Comparison of ENCODE assay signal across 8 mouse cellular contexts in the genomic region with DNA sequence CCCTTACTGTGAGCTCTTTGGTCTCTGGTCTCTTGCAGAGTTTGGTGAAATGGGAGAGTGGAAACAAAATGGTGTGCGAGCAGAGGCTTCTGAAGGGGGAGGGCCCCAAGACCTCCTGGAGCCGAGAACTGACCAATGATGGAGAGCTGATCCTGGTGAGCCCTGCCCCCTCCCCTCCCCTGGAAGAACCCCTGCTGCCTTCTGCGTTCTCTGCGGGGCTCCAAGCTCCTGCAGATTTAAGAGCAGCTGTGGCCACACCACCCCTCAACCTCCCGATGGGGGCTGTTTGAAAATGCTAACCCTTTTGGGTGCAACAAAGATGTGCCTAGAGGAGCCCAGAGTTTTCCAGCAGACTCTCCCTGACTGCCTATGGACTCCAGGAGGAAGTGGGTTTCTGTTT. TPM values are rescaled to one million over a fixed set of nuclear protein-coding genes. Genes with fewer than 3 reads are reported as not detected.
DNase-seq lines count a peak whose midpoint lies in the region; ATAC-seq and TF ChIP-seq lines count a peak whose summit lies in the region.

No protein-coding gene starts in this region.

- TF ChIP-seq CTCF in lung, embryonic 14.5 days (IDR thresholded peaks at IDR 0.05; ENCODE audit: low read depth) = no peak

- no peaks in the 10 kb centered on the region for H3K36me3 ChIP-seq in lung, embryonic 14.5 days (ENCODE audit: insufficient read depth)
- no peaks in the 10 kb centered on the region for H3K36me3 ChIP-seq in forebrain, embryonic 15.5 days
- H3K36me3 ChIP-seq in limb, embryonic 14.5 days (ENCODE audit: control insufficient read depth, insufficient read depth, low read length) = peaks cover 31% of the 10 kb centered on the region
- no peaks in the 10 kb centered on the region for H3K36me3 ChIP-seq in neural tube, embryonic 15.5 days

- WGBS in lung, embryonic 14.5 days = 3% methylated on average over 5 of the region's 5 CpGs
- 9% methylated on average over 5 of the region's 5 CpGs for WGBS in forebrain, embryonic 15.5 days
- 11% methylated on average over 4 of the region's 5 CpGs for WGBS in limb, embryonic 14.5 days
- 5% methylated on average over 5 of the region's 5 CpGs for WGBS in neural tube, embryonic 15.5 days

- H3K27me3 ChIP-seq in lung, embryonic 14.5 days (ENCODE audit: insufficient read depth, low read length) = peaks cover 10% of the 10 kb centered on the region; the same call in 1 of the 2 replicates
- no peaks in the 10 kb centered on the region for H3K27me3 ChIP-seq in forebrain, embryonic 15.5 days
- no peaks in the 10 kb centered on the region for H3K27me3 ChIP-seq in limb, embryonic 14.5 days (ENCODE audit: control insufficient read depth, insufficient read depth, low read length)
- H3K27me3 ChIP-seq in neural tube, embryonic 15.5 days (replicated peaks) = no peaks in the 10 kb centered on the region

- H3K4me2 ChIP-seq in lung, embryonic 14.5 days = peak overlapping the region; percentile 72
- peak overlapping the region; percentile 6; the same call in 1 of the 2 replicates for H3K4me2 ChIP-seq in forebrain, embryonic 15.5 days (replicated peaks)
- H3K4me2 ChIP-seq in limb, embryonic 14.5 days (replicated peaks; ENCODE audit: low read depth, low read length, severe bottlenecking) = peak overlapping the region; percentile 76
- peak overlapping the region; percentile 45 for H3K4me2 ChIP-seq in neural tube, embryonic 15.5 days

- DNase-seq in lung, embryonic 14.5 days = peak; percentile 86
- DNase-seq in lung, postnatal 14 days = no peak
- DNase-seq in limb, embryonic 14.5 days (ENCODE audit: low spot score) = peak; percentile 78
- no peak for DNase-seq in urinary bladder, postnatal 36 days (ENCODE audit: low spot score in 2 of 2)
- DNase-seq in adrenal gland, postnatal 36 days = no peak
- DNase-seq in adrenal gland, adult 2 months = no peak

- peak; percentile 87 for ATAC-seq in lung, embryonic 14.5 days (ENCODE audit: insufficient read depth)
- ATAC-seq in forebrain, embryonic 15.5 days (replicated peaks) = no peak
- ATAC-seq in limb, embryonic 14.5 days (ENCODE audit: low FRiP score, low read depth) = peak; percentile 58
- ATAC-seq in neural tube, embryonic 15.5 days (ENCODE audit: low FRiP score) = peak; percentile 51; the same call in 1 of the 2 replicates

- TF ChIP-seq POLR2A in limb, embryonic 14.5 days (IDR thresholded peaks at IDR 0.05; ENCODE audit: borderline replicate concordance, extremely low read depth, insufficient read depth, insufficient read length) = no peak

- H3K4me3 ChIP-seq in lung, embryonic 14.5 days (ENCODE audit: low read depth, low read length) = peak overlapping the region; percentile 33
- H3K4me3 ChIP-seq in forebrain, embryonic 15.5 days = no peak overlapping the region
- peak overlapping the region; percentile 57 for H3K4me3 ChIP-seq in limb, embryonic 14.5 days (replicated peaks; ENCODE audit: low read length)
- peak overlapping the region; percentile 10; the same call in 1 of the 2 replicates for H3K4me3 ChIP-seq in neural tube, embryonic 15.5 days (replicated peaks)

- H3K9ac ChIP-seq in lung, embryonic 14.5 days = peak overlapping the region; percentile 53
- H3K9ac ChIP-seq in forebrain, embryonic 15.5 days (replicated peaks) = no peak overlapping the region
- H3K9ac ChIP-seq in limb, embryonic 14.5 days (ENCODE audit: low read depth, low read length, severe bottlenecking) = peak overlapping the region; percentile 44; the same call in 1 of the 2 replicates
- no peak overlapping the region; the same call in 1 of the 2 replicates for H3K9ac ChIP-seq in neural tube, embryonic 15.5 days (replicated peaks)

- H3K27ac ChIP-seq in lung, embryonic 14.5 days (ENCODE audit: low read depth) = peak overlapping the region; percentile 87
- no peak overlapping the region for H3K27ac ChIP-seq in forebrain, embryonic 15.5 days (replicated peaks)
- peak overlapping the region; percentile 72 for H3K27ac ChIP-seq in limb, embryonic 14.5 days (replicated peaks; ENCODE audit: low read depth, low read length)
- no peak overlapping the region for H3K27ac ChIP-seq in neural tube, embryonic 15.5 days (replicated peaks)

- peaks cover 41% of the 10 kb centered on the region for H3K4me1 ChIP-seq in lung, embryonic 14.5 days (ENCODE audit: insufficient read depth)
- peaks cover 42% of the 10 kb centered on the region for H3K4me1 ChIP-seq in forebrain, embryonic 15.5 days
- H3K4me1 ChIP-seq in limb, embryonic 14.5 days (ENCODE audit: control insufficient read depth, insufficient read depth, low read length) = peaks cover 42% of the 10 kb centered on the region
- H3K4me1 ChIP-seq in neural tube, embryonic 15.5 days = peaks cover 49% of the 10 kb centered on the region

- H3K9me3 ChIP-seq in lung, embryonic 14.5 days (ENCODE audit: low read depth, low read length) = no peaks in the 10 kb centered on the region
- no peaks in the 10 kb centered on the region for H3K9me3 ChIP-seq in forebrain, embryonic 15.5 days
- no peaks in the 10 kb centered on the region for H3K9me3 ChIP-seq in limb, embryonic 14.5 days (ENCODE audit: control insufficient read depth, low read length)
- no peaks in the 10 kb centered on the region for H3K9me3 ChIP-seq in neural tube, embryonic 15.5 days (replicated peaks)

RNA-seq across cellular contexts. Expression of a gene that starts 4.0 kb away (rescaled TPM):
- polyA plus RNA-seq in lung, embryonic 14.5 days (2014; fragmentation: Nextera tagmentation; extraction: Ambion mirVana) = 7.7 and 10.3 TPM in 2 replicates
- 14.9 and 18.4 TPM in 2 replicates for polyA plus RNA-seq in forebrain, embryonic 15.5 days (2015; fragmentation: Nextera tagmentation; extraction: Ambion mirVana)
- 176 and 192 TPM in 2 replicates for polyA plus RNA-seq in limb, embryonic 14.5 days (2012; rRNA removed)
- polyA plus RNA-seq in limb, embryonic 14.5 days (2014; fragmentation: Nextera tagmentation; extraction: Ambion mirVana) = 267 and 331 TPM in 2 replicates
- polyA plus RNA-seq in neural tube, embryonic 15.5 days (2015; fragmentation: Nextera tagmentation; extraction: Ambion mirVana) = 81.1 and 86.0 TPM in 2 replicates
- total RNA-seq in adrenal gland, postnatal 36 days (2021) = under 1 TPM in 1 of 2 experiments, not detected in 1; 0.33 TPM
- total RNA-seq in adrenal gland, adult 2 months (2021) = under 1 TPM; 0.52 to 0.72 TPM
- 0.47 TPM in 1 of 2 replicates, not detected in the other for polyA plus RNA-seq in adrenal gland, adult 2 months (2012; rRNA removed)

RNA-seq across cellular contexts. Expression of a gene that starts 18.4 kb away (rescaled TPM):
- polyA plus RNA-seq in lung, embryonic 14.5 days (2014; fragmentation: Nextera tagmentation; extraction: Ambion mirVana) = 24.6 and 27.1 TPM in 2 replicates
- 50.0 and 56.7 TPM in 2 replicates for polyA plus RNA-seq in forebrain, embryonic 15.5 days (2015; fragmentation: Nextera tagmentation; extraction: Ambion mirVana)
- polyA plus RNA-seq in limb, embryonic 14.5 days (2012; rRNA removed) = 28.4 and 36.0 TPM in 2 replicates
- 24.5 and 28.7 TPM in 2 replicates for polyA plus RNA-seq in limb, embryonic 14.5 days (2014; fragmentation: Nextera tagmentation; extraction: Ambion mirVana)
- 22.5 and 22.8 TPM in 2 replicates for polyA plus RNA-seq in neural tube, embryonic 15.5 days (2015; fragmentation: Nextera tagmentation; extraction: Ambion mirVana)
- total RNA-seq in adrenal gland, postnatal 36 days (2021) = 10 to 100 TPM in 1 of 2 experiments, 1 to 10 TPM in 1; 8.8 to 13.3 TPM
- 1 to 10 TPM; 7.0 to 9.2 TPM for total RNA-seq in adrenal gland, adult 2 months (2021)
- polyA plus RNA-seq in adrenal gland, adult 2 months (2012; rRNA removed) = 3.5 and 7.0 TPM in 2 replicates

RNA-seq across cellular contexts. Expression of a gene that starts 21.9 kb away (rescaled TPM):
- polyA plus RNA-seq in lung, embryonic 14.5 days (2014; fragmentation: Nextera tagmentation; extraction: Ambion mirVana) = 16.4 and 19.6 TPM in 2 replicates
- polyA plus RNA-seq in forebrain, embryonic 15.5 days (2015; fragmentation: Nextera tagmentation; extraction: Ambion mirVana) = 20.1 and 20.2 TPM in 2 replicates
- polyA plus RNA-seq in limb, embryonic 14.5 days (2012; rRNA removed) = 53.6 and 61.8 TPM in 2 replicates
- polyA plus RNA-seq in limb, embryonic 14.5 days (2014; fragmentation: Nextera tagmentation; extraction: Ambion mirVana) = 15.6 and 18.7 TPM in 2 replicates
- 19.3 and 19.7 TPM in 2 replicates for polyA plus RNA-seq in neural tube, embryonic 15.5 days (2015; fragmentation: Nextera tagmentation; extraction: Ambion mirVana)
- total RNA-seq in adrenal gland, postnatal 36 days (2021) = 10 to 100 TPM; 14.3 to 16.1 TPM
- 10 to 100 TPM; 13.1 to 16.3 TPM for total RNA-seq in adrenal gland, adult 2 months (2021)
- 41.5 and 44.6 TPM in 2 replicates for polyA plus RNA-seq in adrenal gland, adult 2 months (2012; rRNA removed)

RNA-seq across cellular contexts. Expression of a gene that starts 22.3 kb away (rescaled TPM):
- polyA plus RNA-seq in lung, embryonic 14.5 days (2014; fragmentation: Nextera tagmentation; extraction: Ambion mirVana) = 44.0 and 50.5 TPM in 2 replicates
- 49.7 and 50.0 TPM in 2 replicates for polyA plus RNA-seq in forebrain, embryonic 15.5 days (2015; fragmentation: Nextera tagmentation; extraction: Ambion mirVana)
- polyA plus RNA-seq in limb, embryonic 14.5 days (2012; rRNA removed) = 35.7 and 39.7 TPM in 2 replicates
- 26.7 and 27.0 TPM in 2 replicates for polyA plus RNA-seq in limb, embryonic 14.5 days (2014; fragmentation: Nextera tagmentation; extraction: Ambion mirVana)
- 21.6 and 31.7 TPM in 2 replicates for polyA plus RNA-seq in neural tube, embryonic 15.5 days (2015; fragmentation: Nextera tagmentation; extraction: Ambion mirVana)
- 10 to 100 TPM; 20.7 to 22.0 TPM for total RNA-seq in adrenal gland, postnatal 36 days (2021)
- total RNA-seq in adrenal gland, adult 2 months (2021) = 10 to 100 TPM; 16.3 to 21.4 TPM
- polyA plus RNA-seq in adrenal gland, adult 2 months (2012; rRNA removed) = 9.4 and 9.7 TPM in 2 replicates

RNA-seq across cellular contexts. Expression of a gene that starts 33.1 kb away (rescaled TPM):
- 64.8 and 65.5 TPM in 2 replicates for polyA plus RNA-seq in lung, embryonic 14.5 days (2014; fragmentation: Nextera tagmentation; extraction: Ambion mirVana)
- polyA plus RNA-seq in forebrain, embryonic 15.5 days (2015; fragmentation: Nextera tagmentation; extraction: Ambion mirVana) = 62.7 and 68.2 TPM in 2 replicates
- 88.6 and 124 TPM in 2 replicates for polyA plus RNA-seq in limb, embryonic 14.5 days (2012; rRNA removed)
- polyA plus RNA-seq in limb, embryonic 14.5 days (2014; fragmentation: Nextera tagmentation; extraction: Ambion mirVana) = 66.2 and 75.7 TPM in 2 replicates
- polyA plus RNA-seq in neural tube, embryonic 15.5 days (2015; fragmentation: Nextera tagmentation; extraction: Ambion mirVana) = 51.0 and 59.5 TPM in 2 replicates
- total RNA-seq in adrenal gland, postnatal 36 days (2021) = 100 to 1,000 TPM; 116 to 130 TPM
- total RNA-seq in adrenal gland, adult 2 months (2021) = 100 to 1,000 TPM; 114 to 120 TPM
- 15.1 and 18.0 TPM in 2 replicates for polyA plus RNA-seq in adrenal gland, adult 2 months (2012; rRNA removed)

Comparison
In these comparisons a context has a peak if more than half of its experiments do, and no peak if none do; other contexts are left out.
1. DNase-seq: peak in lung, embryonic 14.5 days (single experiment) and limb, embryonic 14.5 days (single experiment); none in lung, postnatal 14 days (single experiment), urinary bladder, postnatal 36 days (0 of 2), adrenal gland, postnatal 36 days (0 of 2) and adrenal gland, adult 2 months (single experiment).
2. H3K27ac ChIP-seq: peak in lung, embryonic 14.5 days (single experiment) and limb, embryonic 14.5 days (single experiment); none in forebrain, embryonic 15.5 days (single experiment) and neural tube, embryonic 15.5 days (single experiment).
3. H3K4me2 ChIP-seq: peak in every context shown above with its lines; median percentile 76 in limb, embryonic 14.5 days; 72 in lung, embryonic 14.5 days; 45 in neural tube, embryonic 15.5 days; 6 in forebrain, embryonic 15.5 days.
4. H3K9ac ChIP-seq: peak in lung, embryonic 14.5 days (single experiment) and limb, embryonic 14.5 days (single experiment); none in forebrain, embryonic 15.5 days (single experiment) and neural tube, embryonic 15.5 days (single experiment).